ENCODE assay signal across 14 mouse cellular contexts in the genomic region with DNA sequence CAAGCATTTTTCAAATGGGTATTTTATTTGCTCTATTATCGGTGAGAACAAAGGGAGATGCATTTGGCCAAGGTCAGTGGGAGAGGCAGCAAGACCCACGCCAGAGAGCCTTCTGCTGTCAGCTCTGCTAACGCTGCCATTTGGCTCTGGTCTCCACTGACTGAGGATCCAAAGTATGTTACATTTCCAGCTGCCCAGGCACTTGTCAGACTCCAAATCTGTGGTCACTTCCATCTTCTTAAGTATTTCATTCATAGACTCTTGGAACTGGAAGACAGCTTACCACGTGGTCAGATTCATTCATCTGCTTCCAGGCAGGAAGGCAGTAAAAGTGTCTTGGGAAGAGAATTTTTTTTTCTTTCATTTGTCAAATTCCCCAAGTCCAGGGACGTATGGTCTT.
DNase-seq lines count a peak whose midpoint lies in the region; ATAC-seq and TF ChIP-seq lines count a peak whose summit lies in the region.
"Had no signal": no experiment of that assay in that cellular context is flagged by ENCODE, and none has a peak within 500 bp of the region (broad histone marks: within the 10 kb centered on the region; RNA-seq: fewer than 3 reads in every experiment).

No protein-coding gene starts in this region.

- DNase-seq in adrenal gland, adult (ENCODE audit: inconsistent age in 2 of 2, low spot score in 1 of 2), result peak; percentile 21 to 61
- no peak for DNase-seq in adrenal gland, postnatal 14 days
- peak; percentile 26 for DNase-seq in gastrocnemius, postnatal 14 days
- DNase-seq in gastrocnemius, postnatal 10 days, result no peak
- peak; percentile 27 for DNase-seq in limb, embryonic 14.5 days (ENCODE audit: low spot score)
- no peak for DNase-seq in limb, embryonic 10.5 days (ENCODE audit: low spot score)
- peak; percentile 7 to 30 for DNase-seq in lung, postnatal 4 days
- no peak for DNase-seq in testis, postnatal 10 days (ENCODE audit: low spot score)
- DNase-seq: layer of hippocampus, postnatal 36 days; thymus, postnatal 36 days had no signal

- H3K4me3 ChIP-seq in limb, embryonic 14.5 days (replicated peaks; ENCODE audit: low read length), result no peak overlapping the region
- H3K4me3 ChIP-seq in limb, embryonic 10.5 days, result no peak overlapping the region
- H3K4me3 ChIP-seq: forebrain, embryonic 15.5 days; hindbrain, embryonic 12.5 days; intestine, embryonic 15.5 days had no signal

- no peaks in the 10 kb centered on the region for H3K27me3 ChIP-seq in limb, embryonic 14.5 days (ENCODE audit: control insufficient read depth, insufficient read depth, low read length)
- H3K27me3 ChIP-seq in limb, embryonic 10.5 days (ENCODE audit: low read depth, poor library complexity, severe bottlenecking), result no peaks in the 10 kb centered on the region
- H3K27me3 ChIP-seq: forebrain, embryonic 15.5 days; hindbrain, embryonic 12.5 days; intestine, embryonic 15.5 days had no signal

- intact Hi-C loops in gastrocnemius, postnatal 14 days (cut with DNase I; ENCODE audit: low total_unique reads), result no loop called here

- no peak overlapping the region for H3K27ac ChIP-seq in limb, embryonic 14.5 days (replicated peaks; ENCODE audit: low read depth, low read length)
- H3K27ac ChIP-seq in limb, embryonic 10.5 days, result no peak overlapping the region
- H3K27ac ChIP-seq: forebrain, embryonic 15.5 days; hindbrain, embryonic 12.5 days; intestine, embryonic 15.5 days; liver, embryonic 14.5 days had no signal

- no peaks in the 10 kb centered on the region; the same call in 1 of the 2 replicates for H3K4me1 ChIP-seq in limb, embryonic 14.5 days (ENCODE audit: control insufficient read depth, insufficient read depth, low read length)
- peaks cover 10% of the 10 kb centered on the region; the same call in 1 of the 2 replicates for H3K4me1 ChIP-seq in limb, embryonic 10.5 days
- H3K4me1 ChIP-seq: hindbrain, embryonic 12.5 days; intestine, embryonic 15.5 days had no signal

- H3K9ac ChIP-seq in limb, embryonic 14.5 days (ENCODE audit: low read depth, low read length, severe bottlenecking), result no peak overlapping the region
- H3K9ac ChIP-seq: forebrain, embryonic 15.5 days; hindbrain, embryonic 12.5 days; intestine, embryonic 15.5 days; liver, embryonic 14.5 days had no signal

- H3K9me3 ChIP-seq in limb, embryonic 14.5 days (ENCODE audit: control insufficient read depth, low read length), result no peaks in the 10 kb centered on the region
- no peaks in the 10 kb centered on the region for H3K9me3 ChIP-seq in limb, embryonic 10.5 days (replicated peaks)
- H3K9me3 ChIP-seq: forebrain, embryonic 15.5 days; hindbrain, embryonic 12.5 days; intestine, embryonic 15.5 days had no signal

- no peak for TF ChIP-seq POLR2A in limb, embryonic 14.5 days (IDR thresholded peaks at IDR 0.05; ENCODE audit: borderline replicate concordance, extremely low read depth, insufficient read depth, insufficient read length)

- H3K36me3 ChIP-seq in limb, embryonic 14.5 days (ENCODE audit: control insufficient read depth, insufficient read depth, low read length), result no peaks in the 10 kb centered on the region
- H3K36me3 ChIP-seq in limb, embryonic 10.5 days, result no peaks in the 10 kb centered on the region
- H3K36me3 ChIP-seq: forebrain, embryonic 15.5 days; hindbrain, embryonic 12.5 days; intestine, embryonic 15.5 days had no signal

- 43% methylated on average over 5 of the region's 5 CpGs for WGBS in limb, embryonic 14.5 days
- WGBS in limb, embryonic 10.5 days, result 55% methylated on average over 5 of the region's 5 CpGs

- no peak overlapping the region for H3K4me2 ChIP-seq in limb, embryonic 14.5 days (replicated peaks; ENCODE audit: low read depth, low read length, severe bottlenecking)
- H3K4me2 ChIP-seq: forebrain, embryonic 15.5 days; hindbrain, embryonic 12.5 days; intestine, embryonic 15.5 days had no signal

- ATAC-seq in limb, embryonic 14.5 days (ENCODE audit: low FRiP score, low read depth), result no peak
- ATAC-seq: forebrain, embryonic 15.5 days; intestine, embryonic 15.5 days had no signal

Comparison
In these comparisons a context has a peak if more than half of its experiments do, and no peak if none do; other contexts are left out.
1. DNase-seq: peak in adrenal gland, adult (2 of 2), gastrocnemius, postnatal 14 days (single experiment), limb, embryonic 14.5 days (single experiment) and lung, postnatal 4 days (2 of 2); none in adrenal gland, postnatal 14 days (single experiment), gastrocnemius, postnatal 10 days (single experiment), limb, embryonic 10.5 days (single experiment) and testis, postnatal 10 days (single experiment).